Mouse (Mus musculus) kidney, postnatal 36 days (tissue): ENCODE data around the gene Samd14.

Experiments used
- DNase-seq, 2 experiments: peaks; one replicate each; pipeline ENCODE4 v3.0.0; 2021 to 2022; ENCODE audit warnings: mixed read lengths in 2 of 2

The Samd14 gene

DNA sequence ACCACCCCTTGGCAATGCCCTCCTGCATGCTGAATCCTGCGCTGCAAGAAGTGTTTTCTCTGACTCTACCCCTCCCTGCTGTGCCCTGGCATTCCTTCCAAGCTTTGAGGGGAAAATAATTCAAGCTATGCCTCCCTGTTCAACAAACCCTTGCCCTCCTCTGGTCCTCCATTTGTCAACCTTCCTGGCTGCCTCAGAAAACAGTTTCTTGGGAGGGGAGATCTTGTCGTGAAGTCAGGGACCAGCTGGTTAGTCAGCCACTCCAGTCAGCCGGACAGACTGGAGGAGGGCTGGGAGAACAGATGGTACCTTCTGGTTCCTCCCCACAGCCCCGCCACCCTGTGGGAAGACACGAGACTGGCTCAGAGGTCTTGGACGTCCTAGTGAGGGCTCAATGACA, 27.6 kb downstream of the Samd14 start:
- DNase-seq: no peak

DNA sequence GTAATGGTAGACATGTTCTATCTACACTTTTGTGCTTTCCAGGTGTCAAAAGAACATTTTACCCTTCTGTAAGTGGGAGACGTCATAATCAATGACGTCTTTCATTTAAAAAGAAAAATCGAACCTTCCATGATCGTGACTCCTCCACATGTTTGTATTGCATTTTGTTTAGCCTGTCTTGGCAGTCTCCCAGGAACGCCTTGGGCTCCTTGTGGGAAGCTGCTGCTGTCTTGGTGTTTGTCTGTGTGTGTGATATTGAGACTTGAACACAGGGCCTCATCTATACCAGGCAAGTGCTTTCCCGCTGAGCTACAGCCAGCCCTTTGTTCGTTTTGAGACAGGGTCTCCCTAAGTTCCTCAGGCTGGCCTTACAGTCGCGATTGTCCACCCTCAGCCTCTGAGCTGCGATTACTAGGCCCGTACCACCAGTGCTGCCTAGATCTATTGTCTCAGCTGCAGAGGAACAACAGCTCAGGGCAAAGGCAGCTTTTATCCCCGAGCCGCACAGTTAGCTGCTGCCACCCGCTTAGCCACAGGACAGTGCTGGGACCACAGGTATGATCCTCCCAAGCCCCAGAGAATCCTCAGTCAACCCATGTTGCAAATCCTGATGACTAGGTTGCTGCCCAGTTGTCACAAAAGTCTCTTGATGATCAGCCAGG, 28.6 kb downstream of the Samd14 start:
- no peak for DNase-seq

DNA sequence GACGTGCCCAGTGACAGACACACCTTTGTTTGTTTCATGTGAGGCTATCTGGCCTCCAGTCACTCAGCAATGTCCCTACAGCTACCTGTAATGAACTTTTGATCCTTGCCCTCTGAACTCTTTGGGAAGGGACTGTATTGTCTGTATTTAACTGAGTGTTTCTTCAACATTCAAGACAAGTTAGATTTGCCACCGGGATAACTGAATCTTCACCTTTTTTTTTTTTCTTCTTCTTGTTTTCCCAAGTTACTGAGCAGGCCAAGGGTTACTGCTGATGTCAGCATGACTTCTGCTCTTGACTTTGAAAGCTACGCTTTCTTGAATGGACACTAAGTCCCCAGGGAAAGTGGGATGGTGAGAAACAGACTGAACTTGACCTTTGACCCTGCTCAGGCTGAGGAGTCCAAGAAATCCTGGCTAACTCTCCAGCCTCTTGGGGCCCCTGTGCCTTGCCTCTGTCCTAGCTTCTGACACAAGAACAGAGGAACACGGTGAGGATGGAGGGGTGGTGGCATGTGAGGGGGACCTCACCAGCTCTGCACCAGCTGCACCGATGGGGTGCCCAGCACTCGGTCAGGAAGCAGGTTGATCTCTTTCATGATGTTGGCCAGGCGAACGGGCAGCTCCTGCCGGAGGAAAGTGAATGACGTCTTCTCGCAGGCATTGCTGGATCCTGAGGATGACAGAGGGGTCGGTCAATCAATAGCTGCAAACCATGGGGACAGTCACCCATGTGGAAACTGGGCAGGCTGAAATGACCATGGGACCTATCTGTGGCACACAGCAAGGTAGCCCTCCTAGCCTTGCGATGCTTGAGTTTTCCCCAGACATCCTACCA, 29.4 kb downstream of the Samd14 start:
- peak; percentile 74 to 92 for DNase-seq

DNA sequence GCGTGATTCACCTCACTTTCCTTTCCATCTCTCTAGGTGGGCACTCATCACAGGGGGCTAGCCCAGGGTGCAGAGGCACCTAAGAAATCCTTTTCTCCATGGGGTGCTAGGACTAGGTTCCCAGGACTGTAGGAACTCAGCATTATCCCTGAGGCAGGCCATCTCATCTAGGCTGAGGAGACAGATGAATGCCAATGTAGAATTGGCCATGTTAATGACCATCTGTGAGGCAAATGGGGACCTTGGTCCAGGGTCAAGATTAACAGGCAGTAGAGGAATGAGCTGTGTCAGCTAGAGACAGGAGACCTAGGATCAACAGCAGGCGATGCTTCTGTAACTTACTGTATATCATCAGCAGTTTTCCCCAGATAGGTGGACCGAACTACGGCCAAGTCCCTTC, 30.1 kb downstream of the Samd14 start:
- peak; percentile 47 to 70 for DNase-seq

DNA sequence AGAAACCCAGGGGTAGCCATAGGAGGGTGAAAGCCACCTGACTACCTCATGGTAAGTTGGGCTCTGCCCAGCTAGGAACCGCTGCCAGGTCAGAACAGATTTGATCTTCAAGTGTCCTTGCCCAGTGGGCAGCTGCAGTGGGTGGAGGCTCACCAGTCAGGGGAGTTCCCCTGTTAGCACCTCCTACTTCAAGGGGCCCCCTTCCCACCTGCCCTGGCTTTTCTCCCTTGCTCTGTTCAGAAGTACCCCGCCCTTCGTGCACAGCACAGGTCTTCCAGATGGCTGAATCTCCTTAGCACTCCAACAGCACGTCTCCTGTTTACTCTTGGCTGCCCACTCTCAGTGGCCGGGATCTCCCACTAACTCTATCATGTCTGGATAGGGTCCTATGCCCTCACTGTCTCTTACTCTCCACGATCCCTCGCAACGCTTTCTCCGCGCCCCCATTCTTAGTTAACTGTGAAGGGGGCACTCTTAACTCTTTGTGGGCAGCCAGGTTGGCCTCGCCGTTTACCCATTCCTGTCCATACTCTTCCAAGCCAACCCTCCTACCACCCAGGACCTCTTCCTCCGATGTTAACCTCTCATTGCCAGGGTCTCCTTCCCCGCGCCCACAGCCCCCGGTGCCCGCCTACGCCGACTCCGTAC, 30.9 kb downstream of the Samd14 start:
- DNase-seq: peak; percentile 90 to 96

DNA sequence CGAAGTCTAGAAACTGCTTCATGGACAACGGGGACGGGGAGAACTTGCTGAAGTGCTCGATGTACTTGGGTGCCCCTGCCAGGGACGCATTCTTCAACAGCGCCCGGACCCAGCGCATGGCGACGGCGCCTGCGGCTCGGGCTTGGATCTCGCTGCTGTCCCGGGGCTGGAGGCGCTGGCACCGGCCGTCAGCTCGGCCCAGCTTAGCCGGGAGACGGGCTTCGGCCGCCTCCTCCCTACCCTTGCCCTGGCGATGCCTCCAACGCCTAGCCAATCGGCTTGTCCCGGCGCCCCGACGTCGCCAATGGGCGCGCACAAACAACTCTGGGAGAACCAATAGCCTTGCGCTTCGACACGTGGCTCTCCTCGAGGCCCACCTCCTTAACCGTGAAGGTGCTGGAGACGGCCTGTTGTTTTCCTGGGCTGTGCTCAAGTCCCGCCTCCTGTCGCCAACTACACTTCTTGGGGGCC, 31.5 kb downstream of the Samd14 start, which contains the start of gene Pdk2:
Gene Pdk2, minus strand, starts transcription at position 216 of the 471 bp plus-strand sequence.
- peak; percentile 96 to 98 for DNase-seq

DNA sequence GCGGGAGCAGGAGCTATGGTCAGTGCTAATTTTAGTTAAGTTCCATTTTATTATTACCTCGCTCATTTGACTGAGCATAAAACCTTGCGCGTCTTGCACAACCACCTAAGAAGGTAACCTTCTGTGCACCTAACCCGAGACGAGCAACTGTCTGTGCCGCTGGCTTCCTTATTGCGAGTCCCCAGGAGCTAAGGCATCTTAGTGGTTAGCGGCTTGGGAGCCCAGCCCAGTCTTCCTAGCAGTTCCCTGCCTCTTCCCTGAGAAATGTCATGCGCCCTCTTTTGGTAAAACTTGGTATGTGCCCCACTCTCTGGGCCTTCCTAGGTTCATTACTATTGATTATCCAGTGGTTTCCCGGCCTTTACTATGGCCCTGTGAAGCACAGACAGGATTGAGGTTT, 32.4 kb downstream of the Samd14 start:
- peak; percentile 92 to 93 for DNase-seq

DNA sequence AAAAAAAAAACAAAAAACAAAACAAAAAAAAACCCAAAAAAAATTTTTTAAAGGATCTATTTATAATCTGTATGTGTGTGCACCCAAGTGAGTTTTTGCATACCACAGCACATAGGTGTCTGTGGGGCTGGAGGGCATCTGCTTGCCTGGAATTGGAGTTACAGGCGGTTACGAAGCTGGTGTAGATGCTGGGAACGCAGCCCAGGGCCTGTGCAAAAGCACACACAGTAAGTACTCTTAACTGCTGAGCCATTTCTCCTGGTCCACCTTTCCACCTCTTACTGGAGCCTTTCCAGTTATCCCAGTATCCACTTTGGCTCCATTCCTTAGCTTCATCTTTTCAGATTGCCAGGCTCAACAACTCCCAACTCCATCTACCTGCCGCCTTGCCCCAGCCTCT, 33.4 kb downstream of the Samd14 start:
- DNase-seq: no peak

DNA sequence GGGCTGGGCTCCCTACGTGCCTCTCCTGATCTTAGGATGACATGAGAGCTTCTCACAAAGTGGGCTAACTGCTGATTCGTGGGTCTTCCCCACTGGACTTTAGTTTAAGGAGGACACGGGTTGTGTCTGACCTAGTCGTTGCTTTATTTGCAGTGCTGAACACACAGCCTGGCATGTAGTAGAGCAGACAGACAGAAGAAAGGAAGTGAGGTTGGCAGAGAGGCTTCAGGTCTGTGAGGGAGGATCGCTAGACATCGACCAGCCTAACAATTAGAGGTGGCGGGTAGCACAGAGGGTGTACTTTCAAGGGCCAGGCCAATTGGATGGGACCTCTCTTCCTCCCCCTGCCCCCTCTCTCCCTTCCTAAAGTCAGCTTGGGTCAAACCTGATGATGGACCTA, 33.9 kb downstream of the Samd14 start:
- no peak for DNase-seq

DNA sequence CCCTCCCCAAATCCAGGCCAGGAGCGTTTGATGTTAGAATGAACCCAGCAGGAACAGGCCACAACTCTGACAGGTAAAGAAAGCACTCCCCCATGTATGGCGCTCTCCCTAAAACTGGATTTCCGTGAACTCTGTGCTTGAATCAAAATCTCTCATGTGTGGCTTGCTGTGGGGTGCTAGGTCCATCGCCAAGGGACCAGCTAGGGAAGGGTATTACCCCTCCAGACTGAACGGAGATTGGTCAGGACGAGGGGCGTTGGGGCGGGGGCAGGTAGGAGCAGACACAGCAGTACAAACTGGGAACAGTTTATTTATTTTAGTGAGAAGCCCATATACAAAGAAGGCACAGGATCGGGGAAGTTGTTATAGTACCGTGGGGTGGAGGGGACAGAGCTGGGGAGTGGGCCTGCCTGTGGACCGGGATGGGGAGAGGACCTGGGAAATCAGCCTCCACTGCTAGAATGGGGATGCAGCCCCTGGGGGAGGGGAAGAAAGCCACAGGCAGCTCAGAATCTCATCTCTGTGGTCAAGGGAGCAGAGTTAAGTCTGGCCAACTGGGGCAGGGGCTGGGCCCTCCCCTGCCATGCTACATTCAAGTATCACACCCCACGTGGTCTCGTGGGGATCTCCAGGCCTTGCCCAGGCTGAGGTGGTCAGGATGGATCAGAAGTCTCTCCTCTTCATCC, 34.6 kb downstream of the Samd14 start:
- DNase-seq: no peak

DNA sequence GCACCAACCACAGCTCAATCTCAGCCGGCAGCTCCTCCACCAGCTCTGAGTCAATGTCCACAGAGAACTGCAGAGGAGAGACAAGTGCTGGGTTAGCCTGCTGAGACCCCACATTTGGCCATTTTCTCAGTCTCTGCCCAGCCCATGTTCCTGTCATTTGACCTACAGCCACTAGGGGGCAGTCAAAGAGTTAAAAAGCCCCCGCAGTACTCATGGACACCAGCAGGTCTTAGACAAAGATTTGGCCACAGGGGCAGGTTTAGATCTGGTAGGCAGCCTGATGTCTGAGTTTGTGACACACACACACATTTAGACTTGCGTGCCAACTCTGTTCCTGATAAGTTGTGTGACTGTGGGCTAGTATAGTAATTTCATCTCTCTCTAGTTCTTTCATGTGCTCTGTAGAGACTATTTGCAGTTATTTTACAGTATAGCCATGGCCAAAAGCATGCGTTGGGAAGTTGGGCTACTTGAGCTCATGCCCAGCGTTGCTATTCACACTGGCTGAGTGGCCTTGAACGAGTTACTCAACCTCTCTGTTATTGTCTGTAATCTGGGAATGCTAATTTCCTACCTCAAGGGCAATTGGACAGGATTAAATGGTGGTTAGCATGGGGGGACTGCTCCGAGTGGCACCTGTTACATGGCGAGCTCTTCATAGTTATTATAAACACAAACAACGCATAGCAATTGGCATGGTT, 37.5 kb downstream of the Samd14 start:
- peak; percentile 53 to 69 for DNase-seq

DNA sequence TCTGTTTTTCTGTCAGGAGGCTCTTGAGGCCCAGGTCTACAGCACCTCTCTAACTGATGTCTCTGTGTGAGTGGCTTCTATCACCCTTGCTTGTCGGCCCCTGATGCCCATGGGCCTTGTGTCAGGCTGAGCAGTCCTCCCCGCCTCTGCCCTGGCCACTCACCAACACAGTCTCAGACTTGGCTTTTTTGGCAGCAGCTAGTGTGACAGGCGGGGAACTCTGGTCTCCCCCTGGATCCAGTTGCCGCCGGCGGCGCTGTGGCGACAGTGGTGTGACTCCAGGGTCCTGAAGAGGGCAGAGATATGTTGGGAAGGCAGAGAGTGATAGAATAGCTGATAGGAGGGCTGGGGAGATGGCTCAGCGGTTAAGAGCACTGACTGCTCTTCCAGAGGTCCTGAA, 43.4 kb downstream of the Samd14 start:
- DNase-seq: no peak

DNA sequence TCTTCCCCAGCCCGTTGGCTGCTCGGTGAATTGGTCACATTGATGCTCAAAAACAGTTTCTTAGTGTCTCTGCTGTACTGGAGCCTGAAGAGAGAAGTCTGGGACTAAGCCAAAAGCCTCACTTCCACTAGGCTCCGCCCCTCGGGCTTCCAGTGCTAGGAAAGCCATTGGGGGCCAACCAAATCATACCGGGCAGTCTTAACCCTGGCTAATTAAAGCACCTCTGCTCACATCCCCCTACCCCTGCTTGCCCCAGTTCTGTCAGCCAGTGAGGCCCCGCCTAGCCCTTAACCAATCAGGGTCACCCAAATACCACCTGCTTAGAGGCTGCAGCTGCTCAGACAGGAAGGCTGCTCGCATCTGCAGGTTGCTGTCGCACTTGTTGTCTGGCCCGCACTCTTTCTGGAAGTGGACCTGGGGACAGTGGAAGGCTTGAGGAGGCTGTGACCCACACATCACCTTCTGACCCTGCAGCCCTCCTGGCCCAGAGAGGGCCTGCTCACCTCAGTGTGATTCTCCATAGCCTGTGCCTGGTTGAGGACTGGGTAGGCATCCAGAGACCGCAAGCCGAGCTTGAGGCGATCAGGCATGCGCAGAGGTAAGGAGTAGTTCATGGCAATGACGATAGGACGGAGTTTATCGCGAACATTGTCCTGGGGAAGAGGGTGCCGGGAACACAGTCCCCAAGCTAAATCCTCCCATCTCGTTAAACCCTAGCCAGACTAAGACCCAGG, 47.3 kb downstream of the Samd14 start:
- DNase-seq: no peak

DNA sequence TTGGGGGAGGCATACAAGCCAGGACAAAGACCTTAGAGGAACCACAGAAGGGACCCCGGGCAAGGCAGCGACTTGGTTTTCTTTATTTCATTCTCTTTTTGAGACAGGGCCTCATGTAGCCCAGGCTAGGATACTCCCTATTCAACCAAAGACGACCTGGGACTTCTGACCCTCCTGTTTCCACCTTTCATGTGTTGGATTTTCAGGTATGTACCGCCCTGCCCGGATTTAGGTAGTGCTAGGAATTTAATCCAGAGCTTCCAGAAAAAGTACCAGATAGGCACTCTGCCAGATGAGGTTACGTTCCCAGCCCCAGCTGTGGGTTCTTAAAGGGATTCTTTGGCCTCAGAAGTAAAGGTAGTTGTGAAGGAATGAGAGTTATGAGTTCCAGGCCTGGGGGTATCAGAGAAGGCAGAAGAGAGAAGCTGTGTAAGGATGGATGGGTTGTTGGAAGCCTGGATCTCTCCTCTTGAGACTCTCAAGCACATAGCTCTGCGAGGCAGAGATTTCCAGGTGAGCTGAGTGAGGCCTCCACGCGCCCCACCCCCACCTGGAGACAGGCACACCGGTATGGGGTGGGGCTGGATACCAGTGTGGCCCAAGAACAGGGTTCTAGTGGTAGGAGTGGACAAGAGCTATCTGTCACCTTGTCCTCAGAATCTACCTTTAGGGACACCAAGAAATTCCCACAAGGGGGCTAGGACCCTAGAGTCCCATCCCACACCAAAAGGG, 59.7 kb downstream of the Samd14 start:
- DNase-seq: no peak

DNA sequence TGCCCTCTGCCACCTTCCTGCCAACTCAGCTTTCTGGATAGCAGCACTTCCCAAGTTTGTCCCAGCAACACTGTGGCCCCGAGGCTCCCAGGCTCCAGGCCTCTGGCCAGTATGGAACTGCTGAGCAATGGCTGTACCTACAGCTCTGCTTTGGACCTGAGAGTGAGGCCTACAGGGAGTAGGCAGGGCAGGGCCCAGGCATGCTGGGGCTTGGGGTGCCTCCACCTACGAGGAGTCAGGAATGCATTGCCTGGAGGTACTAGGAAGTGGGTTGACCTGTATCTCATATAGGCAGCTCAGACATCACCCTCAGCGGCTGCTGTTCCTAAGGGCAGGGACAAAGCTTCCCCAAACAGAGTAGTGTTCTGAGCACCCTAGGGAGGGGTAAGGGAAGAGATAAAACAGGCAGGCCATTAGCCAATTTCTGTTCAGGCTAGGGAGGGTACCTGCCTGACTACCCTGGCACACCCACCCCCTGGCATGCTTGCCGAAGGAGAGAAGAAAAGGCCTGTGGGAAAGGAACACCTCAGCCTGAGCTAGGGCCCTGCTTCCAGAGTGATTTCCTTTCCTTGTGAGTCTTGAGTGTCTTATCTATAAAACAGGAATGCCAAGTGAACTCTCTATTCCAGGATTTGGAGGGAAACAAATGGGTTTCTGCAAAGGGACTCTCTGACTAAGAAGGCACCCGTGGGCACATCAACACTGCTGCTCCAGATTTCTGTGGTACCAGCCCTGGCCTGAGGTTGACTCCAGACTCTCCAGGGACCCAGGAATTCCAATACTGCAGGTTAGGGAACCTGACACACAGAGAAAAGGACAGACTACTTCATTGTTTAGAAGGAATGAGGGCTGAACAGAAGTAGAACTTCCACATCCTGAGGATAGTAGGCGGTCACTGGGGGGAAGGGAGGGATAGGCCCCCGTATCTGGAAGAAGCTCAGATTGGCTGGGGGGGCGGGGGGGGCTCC, 60.7 kb downstream of the Samd14 start:
- no peak for DNase-seq

DNA sequence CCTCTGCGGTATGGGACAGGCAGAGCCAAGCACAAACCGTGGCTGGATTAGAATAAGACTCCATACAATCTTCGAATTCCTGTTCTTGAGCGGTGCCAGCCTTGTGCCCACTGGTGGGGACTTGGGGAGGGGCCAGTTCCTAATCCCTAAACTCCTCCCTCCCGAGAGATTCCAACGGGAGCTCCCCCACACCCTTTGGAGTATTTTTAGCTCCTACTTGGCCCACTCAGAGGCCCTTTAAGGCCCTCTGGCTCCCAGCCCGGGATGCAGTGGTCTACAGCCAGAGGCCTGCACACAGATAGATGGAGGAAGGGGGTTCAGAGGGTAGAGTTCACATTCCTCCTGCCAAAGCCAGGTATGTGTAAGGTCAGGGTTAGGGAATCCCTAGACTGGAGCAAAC, 61.6 kb downstream of the Samd14 start:
- DNase-seq: peak in 1 of 2 experiments; percentile 56

DNA sequence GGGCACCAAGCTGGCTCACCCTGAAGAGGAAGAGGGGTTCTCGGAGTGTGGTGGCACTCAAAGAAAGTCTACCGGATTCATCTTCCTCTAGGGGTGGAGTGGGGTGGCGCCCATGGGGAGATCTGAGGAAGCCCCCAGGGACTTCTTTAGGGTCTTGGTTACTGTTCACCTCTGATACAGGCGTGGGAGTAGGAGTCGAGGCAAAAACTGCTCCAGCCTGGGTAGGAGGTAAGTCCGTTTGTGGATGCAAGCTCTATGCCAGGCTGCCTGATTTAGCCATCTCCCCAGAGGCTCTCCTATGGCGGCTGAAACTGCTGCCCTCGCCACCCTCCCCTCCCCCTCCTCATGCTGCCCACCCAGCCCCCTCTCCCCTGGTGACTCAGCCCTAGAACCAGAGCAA, 62.5 kb downstream of the Samd14 start:
- DNase-seq: no peak

DNA sequence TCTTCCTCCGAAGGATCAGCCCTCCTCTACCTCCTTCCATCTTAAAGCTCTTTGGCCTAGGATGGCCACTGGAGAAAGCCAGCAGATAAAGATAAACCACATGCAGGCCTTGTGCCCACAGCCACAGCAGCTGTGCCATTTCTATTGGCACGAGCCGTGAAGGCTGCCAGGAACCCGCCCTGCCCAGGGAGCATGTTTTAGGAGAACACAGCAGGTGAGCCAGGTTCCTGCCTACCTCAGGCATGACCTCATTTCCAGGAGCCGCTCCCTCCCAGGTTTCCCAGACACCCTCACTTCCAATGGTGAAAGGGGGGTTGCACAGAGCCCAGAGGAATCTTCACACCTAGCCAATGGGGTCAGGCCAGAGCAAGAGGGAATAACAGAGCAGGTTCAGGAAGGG, 63.1 kb downstream of the Samd14 start:
- DNase-seq: peak; percentile 63 to 71

DNA sequence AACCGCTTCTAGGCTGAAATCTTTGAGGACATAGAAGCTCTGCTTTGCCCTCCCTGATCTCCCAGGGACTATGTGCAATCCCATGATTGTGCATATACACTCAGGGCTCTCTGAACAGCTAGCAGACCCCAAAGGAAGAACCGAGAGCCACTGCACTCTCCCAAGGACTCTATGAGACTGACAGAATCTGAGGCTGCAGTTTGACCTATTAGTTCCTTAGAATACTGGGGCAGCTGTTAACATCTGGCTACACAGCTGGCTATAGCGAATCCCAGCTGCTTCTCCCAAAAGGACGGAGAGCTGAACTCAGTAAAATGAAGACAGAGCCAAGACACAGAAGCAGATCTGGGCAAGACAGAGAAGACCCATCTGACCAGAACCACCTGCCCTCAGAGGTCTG, 64.2 kb downstream of the Samd14 start:
- no peak for DNase-seq

DNA sequence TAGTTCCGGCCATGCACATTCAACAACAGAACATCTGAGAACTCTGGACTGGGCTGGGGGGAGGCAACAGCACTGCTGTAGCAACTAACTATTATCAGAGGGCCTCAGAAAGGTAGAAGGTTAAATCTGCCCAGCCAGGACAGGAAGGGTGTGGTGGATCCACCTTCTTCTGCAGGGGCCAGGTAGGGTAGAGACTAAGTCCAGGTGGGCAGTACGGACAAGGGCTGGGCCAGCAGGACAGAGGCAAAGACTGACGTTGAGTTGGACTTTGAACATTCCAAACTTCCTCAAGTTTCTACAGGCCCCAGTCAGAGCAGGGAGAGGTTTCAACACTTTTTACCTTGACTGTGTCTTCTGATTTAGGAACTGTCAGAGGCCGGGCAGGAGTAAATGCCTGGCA, 65.0 kb downstream of the Samd14 start:
- DNase-seq: peak; percentile 45 to 51
